Mouse (Mus musculus) stomach, embryonic 14.5 days (tissue): ENCODE data around the gene Hadha. TPM values are rescaled to one million over a fixed set of nuclear protein-coding genes. Genes with fewer than 3 reads are reported as not detected.

ENCODE experiments used
- ATAC-seq: fragments of 200-750 bp; cut with Nextera tagmentation; 2 replicates; pipeline ENCODE4 v1.8.0; 2017; ENCODE audit warnings: low read depth, moderate TSS enrichment; ENCODE audit not compliant: insufficient number of reproducible peaks, insufficient read depth, low FRiP score
- H3K27ac ChIP-seq: fragments of 300-500 bp; sonication (generic); 2 replicates; pipeline ENCODE4 v1.5.1; 2014; ENCODE audit warnings: mild to moderate bottlenecking, low read length, moderate library complexity, mixed read lengths
- H3K27me3 ChIP-seq: fragments of 300-500 bp; sonication (generic); 2 replicates; pipeline ENCODE4 v1.6.1; 2014; ENCODE audit warnings: low read length, control low read depth, mixed read lengths; ENCODE audit not compliant: control insufficient read depth, insufficient read depth
- H3K36me3 ChIP-seq: fragments of 300-500 bp; sonication (generic); 2 replicates; pipeline ENCODE4 v1.6.1; 2014; ENCODE audit warnings: mild to moderate bottlenecking, control low read depth, low read length, moderate library complexity, mixed read lengths; ENCODE audit not compliant: control insufficient read depth, insufficient read depth
- H3K4me1 ChIP-seq: fragments of 300-500 bp; sonication (generic); 2 replicates; pipeline ENCODE4 v1.6.1; 2014; ENCODE audit warnings: low read length, control low read depth, mixed read lengths; ENCODE audit not compliant: control insufficient read depth, insufficient read depth
- H3K4me2 ChIP-seq: fragments of 300-500 bp; sonication (generic); replicated peaks from 2 replicates; pipeline ENCODE4 v1.6.1; 2014; ENCODE audit warnings: low read depth, low read length, control low read depth
- H3K4me3 ChIP-seq: fragments of 300-500 bp; sonication (generic); 2 replicates; pipeline ENCODE4 v1.5.1; 2014; ENCODE audit warnings: low read depth, low read length, control low read depth
- H3K9ac ChIP-seq: fragments of 300-500 bp; sonication (generic); replicated peaks from 2 replicates; pipeline ENCODE4 v1.6.1; 2014; ENCODE audit warnings: low read depth, mild to moderate bottlenecking, control low read depth, low read length, moderate library complexity, mixed read lengths
- H3K9me3 ChIP-seq: fragments of 300-500 bp; sonication (generic); 2 replicates; pipeline ENCODE4 v1.6.1; 2016; ENCODE audit warnings: low read depth, low read length, control low read depth; ENCODE audit not compliant: control insufficient read depth
- WGBS: fragments of 180-500 bp; shearing (Covaris S2); extraction: QIAGEN DNeasy Blood & Tissue Kit; methylation state at CpG from one replicate; pipeline ENCODE4 v1.1.7; 2014; 5-methylcytosine and 5-hydroxymethylcytosine counted together
- polyA plus RNA-seq: library from polyadenylated mRNA; unstranded; fragments of >200 nt; fragmentation: Nextera tagmentation; extraction: Ambion mirVana; gene quantifications from 2 replicates; pipeline ENCODE4 v1.2.1, GENCODE M21; 2014

Hadha gene
- polyA plus RNA-seq, 1 experiment from 2014 or later: 116 TPM

DNA sequence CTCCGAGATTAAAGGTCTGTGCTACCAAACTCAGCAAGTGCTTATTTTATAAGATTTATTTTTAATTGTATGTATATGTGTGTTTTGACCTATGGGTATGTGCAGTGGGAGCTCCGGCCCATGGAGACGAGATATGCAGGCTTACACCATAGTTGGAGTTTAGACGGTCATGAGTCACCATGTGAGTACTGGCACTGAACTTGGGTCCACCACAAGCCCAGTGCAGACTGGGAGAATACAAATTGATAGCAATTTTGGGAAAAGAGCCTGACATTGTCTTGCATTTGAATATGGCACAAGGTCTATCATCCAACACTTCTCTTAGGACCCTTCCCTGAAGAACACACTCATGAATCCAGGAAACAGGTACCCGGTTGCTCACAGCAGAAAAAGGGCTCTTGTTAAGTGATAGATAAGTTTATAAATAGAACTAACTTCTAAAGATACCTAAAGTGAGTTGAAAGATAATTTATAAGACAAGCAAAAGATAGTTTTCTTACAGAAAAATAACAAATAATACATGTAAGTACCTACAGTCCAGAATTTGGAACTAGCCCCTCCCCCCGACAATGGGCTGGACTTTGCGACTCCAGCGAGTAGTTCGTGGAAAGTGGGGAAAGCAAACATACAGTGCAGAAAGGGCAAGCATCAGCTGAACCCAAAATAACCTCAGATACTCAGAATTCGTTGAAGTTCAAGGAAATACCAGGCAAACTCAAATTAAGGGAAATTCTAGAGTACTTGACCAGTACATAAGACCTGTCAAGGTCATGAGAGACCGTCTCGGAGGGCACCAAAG, 32.9 kb upstream of the Hadha start:
- Histone ChIP-seq H3K4me2 (no peak overlapping the region), H3K36me3 (peaks cover 28% of the 10 kb centered on the region), H3K9me3 (no peaks in the 10 kb centered on the region), H3K4me3 (no peak overlapping the region), H3K4me1 (no peaks in the 10 kb centered on the region), H3K9ac (no peak overlapping the region), H3K27me3 (no peaks in the 10 kb centered on the region), H3K27ac (no peak overlapping the region)
- no peak for ATAC-seq
- 88% methylated on average over 12 of the region's 12 CpGs for WGBS

DNA sequence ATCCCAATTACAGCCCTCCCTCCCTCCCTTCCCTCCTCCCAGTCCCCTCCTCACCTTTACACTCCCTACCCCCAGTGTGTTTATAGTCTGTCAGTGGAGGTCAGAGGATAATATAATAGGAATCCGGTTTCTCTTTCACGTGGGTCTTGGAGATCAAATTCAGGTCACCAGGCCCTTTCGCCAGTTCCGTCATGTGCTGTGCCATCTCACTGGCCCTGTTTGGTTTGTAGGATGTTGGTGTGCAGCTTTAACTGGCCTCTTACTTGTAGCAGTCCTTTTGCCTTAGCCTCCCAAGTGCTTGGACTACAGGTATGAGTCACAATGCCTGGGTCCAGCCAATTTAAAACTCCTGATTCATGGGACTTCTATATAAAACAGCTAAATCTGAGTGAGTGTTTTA, 20.8 kb upstream of the Hadha start:
- WGBS: 39% methylated on average over 4 of the region's 4 CpGs
- Histone ChIP-seq H3K4me3 (no peak overlapping the region), H3K9me3 (no peaks in the 10 kb centered on the region), H3K36me3 (peaks cover 51% of the 10 kb centered on the region), H3K4me2 (no peak overlapping the region), H3K4me1 (no peaks in the 10 kb centered on the region), H3K27ac (no peak overlapping the region), H3K27me3 (no peaks in the 10 kb centered on the region), H3K9ac (no peak overlapping the region)
- no peak for ATAC-seq

DNA sequence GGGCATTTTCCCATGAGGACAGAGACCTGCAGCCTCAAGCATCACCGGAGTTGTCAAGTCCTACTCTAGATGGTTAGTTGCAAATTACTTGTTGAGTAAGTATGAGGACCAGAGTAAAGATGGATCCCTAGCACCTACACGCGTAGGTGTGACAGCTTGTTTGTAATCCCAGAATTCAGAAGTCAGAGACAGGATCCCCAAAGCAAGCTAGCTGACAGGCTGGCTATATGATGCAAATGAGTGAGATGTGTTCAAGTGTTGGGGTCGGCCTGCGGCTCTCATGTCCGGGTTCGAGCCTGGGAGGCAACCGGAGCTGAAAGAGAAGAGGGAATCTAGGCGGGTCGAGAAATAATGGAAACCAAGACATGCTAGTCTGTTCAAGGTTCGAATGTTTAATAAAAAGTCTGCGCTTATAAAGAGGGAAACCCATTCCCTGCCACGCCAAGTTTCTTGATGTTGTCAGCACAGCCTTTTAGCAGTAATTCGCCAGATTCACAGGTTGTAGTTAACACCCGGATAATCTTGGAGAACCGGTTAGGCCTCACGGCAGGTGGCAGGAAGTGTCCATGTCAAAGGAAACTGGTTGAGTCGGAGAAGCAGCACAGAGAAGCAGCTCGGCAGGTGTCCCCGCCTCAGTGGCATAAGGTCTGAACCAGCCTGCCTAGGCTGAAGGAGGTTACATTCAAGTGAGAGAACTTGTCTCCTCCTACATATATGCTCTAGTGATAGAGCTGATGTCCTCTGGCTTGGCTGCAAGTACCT, 18.1 kb upstream of the Hadha start:
- no peak overlapping the region for H3K27ac ChIP-seq
- no peaks in the 10 kb centered on the region for H3K4me1 ChIP-seq
- H3K4me2 ChIP-seq: no peak overlapping the region
- no peaks in the 10 kb centered on the region for H3K9me3 ChIP-seq
- WGBS: 40% methylated on average over 20 of the region's 20 CpGs
- peaks cover 42% of the 10 kb centered on the region for H3K36me3 ChIP-seq
- H3K9ac ChIP-seq: no peak overlapping the region
- no peaks in the 10 kb centered on the region for H3K27me3 ChIP-seq
- no peak overlapping the region for H3K4me3 ChIP-seq
- no peak for ATAC-seq

DNA sequence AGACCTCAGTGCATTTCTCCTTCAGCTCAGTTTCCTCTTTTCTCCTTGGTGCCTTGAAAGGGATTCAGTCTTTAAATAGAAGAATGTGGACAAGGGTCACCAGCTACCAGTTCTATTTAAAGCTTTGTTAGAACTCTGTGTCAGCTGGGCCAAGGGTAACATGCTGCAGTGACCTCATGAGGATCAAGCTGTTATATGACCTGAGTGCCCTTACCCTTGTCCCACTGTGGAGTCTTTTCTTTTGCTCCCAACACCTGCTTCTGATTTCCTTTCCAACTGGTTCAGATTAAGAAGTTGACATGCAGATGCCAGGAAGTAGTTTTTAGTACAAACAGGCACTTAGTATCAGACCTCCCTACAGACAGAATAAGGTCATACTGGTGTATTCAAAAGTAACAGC, 17.2 kb upstream of the Hadha start:
- no peak for ATAC-seq
- no peak overlapping the region for H3K27ac ChIP-seq
- no peaks in the 10 kb centered on the region for H3K27me3 ChIP-seq
- H3K4me1 ChIP-seq: no peaks in the 10 kb centered on the region
- peaks cover 35% of the 10 kb centered on the region for H3K36me3 ChIP-seq
- no peaks in the 10 kb centered on the region for H3K9me3 ChIP-seq
- no peak overlapping the region for H3K4me3 ChIP-seq
- H3K9ac ChIP-seq: no peak overlapping the region
- H3K4me2 ChIP-seq: no peak overlapping the region

DNA sequence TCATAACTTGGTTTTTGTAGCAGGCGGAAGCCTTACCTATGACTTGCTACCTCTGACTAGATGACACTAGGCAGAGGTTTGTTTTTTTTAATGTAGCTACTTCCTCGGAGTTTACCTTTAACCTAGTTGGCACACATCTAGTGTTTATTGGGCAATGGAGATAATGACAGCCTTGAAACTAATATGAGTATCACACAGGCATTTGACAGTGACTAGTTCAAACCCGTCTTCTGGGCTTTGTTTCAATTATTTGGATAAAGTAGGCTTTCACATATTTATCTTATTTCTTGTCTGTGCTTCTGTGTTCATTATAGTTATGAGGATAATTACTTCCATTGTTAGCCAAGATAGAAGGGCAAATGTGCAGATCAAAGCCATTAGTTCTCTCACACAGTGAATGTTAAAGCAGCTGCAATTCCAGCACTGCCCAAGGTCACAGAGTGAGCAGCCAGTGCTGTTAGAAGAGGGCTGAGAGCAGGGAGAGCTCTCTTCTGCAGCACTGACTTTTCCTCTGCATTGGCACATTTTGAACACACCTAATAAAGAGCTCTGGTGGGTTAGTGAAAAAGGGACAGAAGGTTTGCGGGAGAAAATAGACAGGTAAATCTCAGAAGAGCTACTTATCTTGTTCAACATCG, 15.5 kb upstream of the Hadha start:
- 75% methylated on average over 5 of the region's 5 CpGs for WGBS
- peaks cover 22% of the 10 kb centered on the region for H3K36me3 ChIP-seq
- no peaks in the 10 kb centered on the region for H3K4me1 ChIP-seq
- no peak overlapping the region for H3K4me2 ChIP-seq
- no peaks in the 10 kb centered on the region for H3K27me3 ChIP-seq
- H3K9ac ChIP-seq: no peak overlapping the region
- ATAC-seq: no peak
- no peaks in the 10 kb centered on the region for H3K9me3 ChIP-seq
- 0 out of 2 replicates have a peak overlapping the region, but pooled peaks have one; percentile 27 for H3K27ac ChIP-seq
- H3K4me3 ChIP-seq: no peak overlapping the region

DNA sequence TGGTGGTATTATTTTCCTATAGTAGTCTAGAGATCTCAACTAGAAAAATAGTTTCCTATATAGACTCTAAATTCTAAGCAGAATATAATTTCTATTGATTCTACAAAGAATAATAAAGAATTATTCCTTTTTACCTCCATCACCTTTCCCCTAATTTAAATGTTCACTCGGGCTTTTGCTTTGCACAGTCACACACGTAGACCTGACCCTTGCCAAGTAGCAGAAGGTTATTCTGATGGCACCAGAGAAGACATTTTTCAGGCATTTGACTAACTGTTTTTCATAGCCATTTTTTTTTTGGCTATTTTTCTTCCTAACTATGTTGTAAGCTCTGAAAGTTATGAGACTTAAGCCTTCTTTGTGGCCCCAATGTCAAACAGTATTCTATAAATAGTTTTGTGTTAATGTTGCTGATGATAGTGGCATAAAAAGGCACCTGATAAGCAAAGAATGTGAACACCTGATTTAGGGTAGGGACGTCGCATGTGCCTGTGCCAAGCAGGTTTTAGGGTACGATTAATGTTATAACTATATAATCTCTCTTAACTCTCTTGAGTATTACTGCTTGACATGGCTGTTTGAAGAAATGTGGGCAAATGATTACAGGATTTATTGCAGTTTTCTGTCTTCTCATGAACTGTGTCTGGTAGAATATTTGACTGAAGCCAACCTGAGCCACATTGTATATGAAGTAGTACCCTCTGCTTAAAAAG, 10.4 kb upstream of the Hadha start:
- ATAC-seq: no peak
- WGBS: 80% methylated on average over 5 of the region's 5 CpGs
- H3K36me3 ChIP-seq: peaks cover 9% of the 10 kb centered on the region; the same call in 1 of the 2 replicates
- no peaks in the 10 kb centered on the region for H3K9me3 ChIP-seq
- no peaks in the 10 kb centered on the region for H3K27me3 ChIP-seq
- H3K4me2 ChIP-seq: no peak overlapping the region
- H3K27ac ChIP-seq: no peak overlapping the region
- no peak overlapping the region for H3K4me3 ChIP-seq
- no peaks in the 10 kb centered on the region for H3K4me1 ChIP-seq
- no peak overlapping the region for H3K9ac ChIP-seq

DNA sequence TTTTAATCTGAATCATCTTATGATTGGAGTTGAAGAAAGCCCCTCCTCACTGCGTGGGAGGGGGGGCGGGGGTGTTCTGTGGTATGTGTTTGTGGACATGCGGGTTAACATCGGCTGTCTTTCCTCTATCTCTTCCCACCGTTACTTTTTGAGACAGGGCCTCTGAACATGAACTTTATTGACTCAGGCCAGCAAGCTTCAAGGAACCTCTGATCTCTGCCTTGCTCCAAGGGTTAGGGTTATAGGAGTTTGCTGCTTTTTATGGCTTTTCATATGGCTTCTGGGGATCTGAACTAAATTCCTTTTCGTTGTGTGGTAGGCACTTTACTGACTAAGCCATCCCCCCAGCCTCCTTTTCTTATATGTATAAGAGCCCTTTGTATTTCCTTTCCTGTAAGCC, 7.4 kb upstream of the Hadha start:
- no peaks in the 10 kb centered on the region for H3K27me3 ChIP-seq
- no peak overlapping the region for H3K4me3 ChIP-seq
- no peak overlapping the region for H3K4me2 ChIP-seq
- ATAC-seq: no peak
- H3K27ac ChIP-seq: no peak overlapping the region
- no peaks in the 10 kb centered on the region for H3K9me3 ChIP-seq
- peaks cover 3% of the 10 kb centered on the region; the same call in 1 of the 2 replicates for H3K36me3 ChIP-seq
- no peak overlapping the region for H3K9ac ChIP-seq
- H3K4me1 ChIP-seq: no peaks in the 10 kb centered on the region
- 87% methylated on average over 6 of the region's 6 CpGs for WGBS

DNA sequence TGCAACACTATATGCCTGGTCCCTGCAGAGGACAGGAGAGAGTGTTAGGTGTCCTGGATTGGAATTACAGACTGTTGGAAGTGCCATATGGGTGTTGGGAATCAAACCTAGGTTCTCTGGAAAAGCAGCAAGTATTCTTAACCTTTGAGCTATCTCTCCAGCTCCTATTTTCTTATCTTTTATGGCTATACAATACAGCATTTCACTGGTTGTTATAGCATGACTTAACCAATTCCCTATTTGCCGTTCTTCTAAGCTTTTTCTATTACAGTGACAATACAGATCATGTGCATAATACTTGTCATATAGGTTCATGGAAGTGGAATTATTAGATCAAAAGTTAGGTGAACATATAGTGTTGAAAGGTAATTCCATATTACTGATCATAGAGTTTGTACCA, 6.9 kb upstream of the Hadha start:
- H3K9me3 ChIP-seq: no peaks in the 10 kb centered on the region
- H3K4me2 ChIP-seq: no peak overlapping the region
- peaks cover 3% of the 10 kb centered on the region; the same call in 1 of the 2 replicates for H3K36me3 ChIP-seq
- no peaks in the 10 kb centered on the region for H3K4me1 ChIP-seq
- no peaks in the 10 kb centered on the region for H3K27me3 ChIP-seq
- no peak overlapping the region for H3K9ac ChIP-seq
- WGBS: 89% methylated on average over 1 of the region's 1 CpGs
- no peak overlapping the region for H3K4me3 ChIP-seq
- H3K27ac ChIP-seq: no peak overlapping the region
- ATAC-seq: no peak
